17 mouse cellular contexts compared by ENCODE assay signal in the genomic region with DNA sequence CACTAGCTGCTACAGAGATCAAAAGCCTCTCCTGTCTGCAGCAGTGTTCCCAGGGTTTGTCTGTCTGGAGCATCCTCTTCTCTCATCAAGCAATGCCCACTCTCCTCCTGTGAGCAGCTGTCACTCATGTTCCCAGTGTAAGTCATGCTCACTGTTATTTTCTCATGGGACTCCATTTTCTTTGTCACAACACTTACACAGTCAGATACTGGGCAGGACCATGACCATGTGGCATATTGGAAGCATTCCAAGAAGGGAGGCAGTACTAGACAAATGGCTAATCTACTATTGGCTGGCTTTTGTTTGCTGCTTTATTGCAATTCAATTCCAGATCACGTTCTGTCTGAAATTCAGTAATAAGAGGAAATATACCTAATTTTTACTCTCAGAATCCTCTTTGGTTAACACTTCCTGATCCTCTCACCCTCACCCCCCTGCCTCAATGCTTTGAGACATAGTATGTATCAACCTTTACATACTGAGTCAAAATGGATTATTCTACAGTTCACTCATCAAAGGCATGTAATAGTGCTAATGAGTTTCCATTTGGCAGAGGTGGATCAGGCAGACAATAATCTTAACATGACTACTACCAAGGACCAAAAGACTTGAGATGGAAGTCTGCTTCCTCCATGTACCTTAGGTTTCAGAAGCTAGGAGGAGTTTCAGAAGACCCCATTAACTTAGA.
DNase-seq lines count a peak whose midpoint lies in the region; ATAC-seq lines count a peak whose summit lies in the region.
"Had no signal": no experiment of that assay in that cellular context is flagged by ENCODE, and none has a peak within 500 bp of the region (broad histone marks: within the 10 kb centered on the region; RNA-seq: fewer than 3 reads in every experiment).

No protein-coding gene starts in this region.

- no peak overlapping the region for H3K27ac ChIP-seq in forebrain, embryonic 16.5 days (ENCODE audit: low read length)
- H3K27ac ChIP-seq in midbrain, embryonic 15.5 days, result no peak overlapping the region
- H3K27ac ChIP-seq: embryonic facial prominence, embryonic 12.5 days; heart, embryonic 13.5 days; kidney, postnatal 0 days; lung, embryonic 15.5 days had no signal

- H3K27me3 ChIP-seq in forebrain, embryonic 16.5 days (replicated peaks; ENCODE audit: control insufficient read depth, insufficient read depth, low read length), result no peaks in the 10 kb centered on the region
- H3K27me3 ChIP-seq in midbrain, embryonic 15.5 days (replicated peaks), result no peaks in the 10 kb centered on the region
- H3K27me3 ChIP-seq: embryonic facial prominence, embryonic 12.5 days; heart, embryonic 13.5 days; lung, embryonic 15.5 days had no signal

- H3K9ac ChIP-seq in forebrain, embryonic 16.5 days (replicated peaks; ENCODE audit: low read depth, low read length), result no peak overlapping the region
- H3K9ac ChIP-seq in midbrain, embryonic 15.5 days, result no peak overlapping the region
- H3K9ac ChIP-seq: embryonic facial prominence, embryonic 12.5 days; heart, embryonic 13.5 days; lung, embryonic 15.5 days had no signal

- intact Hi-C loops in heart, postnatal 36 days (cut with DNase I), result no loop called here

- WGBS in forebrain, embryonic 16.5 days, result 12% methylated on average over 1 of the region's 1 CpGs
- 45% methylated on average over 1 of the region's 1 CpGs for WGBS in midbrain, embryonic 15.5 days

- ATAC-seq in forebrain, embryonic 16.5 days, result peak; percentile 95
- ATAC-seq in midbrain, embryonic 15.5 days (replicated peaks), result peak; percentile 74; the same call in 1 of the 2 replicates

- H3K4me3 ChIP-seq in forebrain, embryonic 16.5 days (replicated peaks; ENCODE audit: low read length), result no peak overlapping the region
- no peak overlapping the region for H3K4me3 ChIP-seq in midbrain, embryonic 15.5 days
- H3K4me3 ChIP-seq: embryonic facial prominence, embryonic 12.5 days; heart, embryonic 13.5 days; lung, embryonic 15.5 days had no signal

- peak; percentile 8 to 52 for DNase-seq in layer of hippocampus, adult 18-20 months (ENCODE audit: low spot score in 2 of 2)
- no peak for DNase-seq in layer of hippocampus, postnatal 25 days (ENCODE audit: extremely low spot score in 1 of 2, low spot score in 1 of 2)
- DNase-seq in MN1 (ENCODE audit: low spot score), result peak; percentile 30
- no peak for DNase-seq in urinary bladder, postnatal 14 days (ENCODE audit: low spot score)
- no peak for DNase-seq in kidney, postnatal 25 days
- no peak for DNase-seq in heart, postnatal 36 days
- DNase-seq: cerebellum, postnatal 36 days; gastrocnemius, postnatal 36 days; right cerebral cortex, adult 18-20 months; spleen, adult 18-20 months; thymus, postnatal 36 days had no signal

- H3K9me3 ChIP-seq in forebrain, embryonic 16.5 days (ENCODE audit: control insufficient read depth, low read length), result no peaks in the 10 kb centered on the region
- no peaks in the 10 kb centered on the region for H3K9me3 ChIP-seq in midbrain, embryonic 15.5 days
- H3K9me3 ChIP-seq: embryonic facial prominence, embryonic 12.5 days; heart, embryonic 13.5 days; lung, embryonic 15.5 days had no signal

- peaks cover 4% of the 10 kb centered on the region for H3K4me1 ChIP-seq in forebrain, embryonic 16.5 days (replicated peaks; ENCODE audit: control insufficient read depth, insufficient read depth, low read length)
- H3K4me1 ChIP-seq in midbrain, embryonic 15.5 days, result 0 out of 2 replicates have a peak, but pooled peaks cover 3% of the 10 kb centered on the region
- H3K4me1 ChIP-seq: embryonic facial prominence, embryonic 12.5 days; lung, embryonic 15.5 days had no signal

- H3K36me3 ChIP-seq in forebrain, embryonic 16.5 days (ENCODE audit: control insufficient read depth, insufficient read depth), result no peaks in the 10 kb centered on the region
- H3K36me3 ChIP-seq in midbrain, embryonic 15.5 days (replicated peaks), result no peaks in the 10 kb centered on the region
- H3K36me3 ChIP-seq: embryonic facial prominence, embryonic 12.5 days; heart, embryonic 13.5 days; lung, embryonic 15.5 days had no signal

- H3K4me2 ChIP-seq in forebrain, embryonic 16.5 days (ENCODE audit: low read length), result no peak overlapping the region
- no peak overlapping the region for H3K4me2 ChIP-seq in midbrain, embryonic 15.5 days
- H3K4me2 ChIP-seq: embryonic facial prominence, embryonic 12.5 days; heart, embryonic 13.5 days; lung, embryonic 15.5 days had no signal

Comparison
In these comparisons a context has a peak if more than half of its experiments do, and no peak if none do; other contexts are left out.
1. DNase-seq: peak in layer of hippocampus, adult 18-20 months (2 of 2) and MN1 (single experiment); none in layer of hippocampus, postnatal 25 days (0 of 2), urinary bladder, postnatal 14 days (single experiment), kidney, postnatal 25 days (0 of 2) and heart, postnatal 36 days (0 of 2).